Mouse (Mus musculus) C3H10T1/2 (cell line): ENCODE measurements around the gene Fktn. TPM values are rescaled to one million over a fixed set of nuclear protein-coding genes. Genes with fewer than 3 reads are reported as not detected.

Experiments
- polyA plus RNA-seq, 2 experiments: library from polyadenylated mRNA; unstranded; fragments of >200 nt; fragmentation: generic; extraction: Trizol; gene quantifications; one replicate each; pipeline ENCODE4 v1.2.1; 2012; ENCODE audit warnings: missing spikeins in 2 of 2

Gene Fktn
- 1 to 10 TPM in 1 of 2 experiments, under 1 TPM in 1; 0.21 to 2.1 TPM for polyA plus RNA-seq

DNA sequence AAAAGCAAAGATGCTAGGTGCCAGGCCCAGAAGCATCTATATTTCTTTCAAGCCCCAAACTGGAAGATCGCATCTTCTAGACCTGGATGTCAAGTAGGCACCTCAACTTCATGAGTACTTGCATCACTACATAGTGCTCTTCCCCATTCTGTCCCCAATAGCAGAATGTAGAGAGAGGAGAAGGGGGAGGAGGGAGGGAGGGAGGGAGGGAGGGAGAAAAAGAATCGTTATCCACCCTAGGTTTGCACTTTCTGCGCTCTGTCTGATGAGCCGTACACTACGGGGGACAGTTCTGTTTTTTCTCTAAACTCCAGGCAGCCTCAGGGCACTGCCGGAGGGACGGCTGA is at the start of gene Fktn:
Gene Fktn, plus strand, starts transcription at position 295 of the 347 bp plus-strand sequence.

GRCm38 (mm10) chr4:53825821-53826605 is 112.2 kb downstream of the Fktn start, which contains the start of gene Tmem38b:
Gene Tmem38b, plus strand, starts transcription at chr4:53826045.

Other genes with a start within 250 kb of the Fktn start
- gene Fsd1l, start 82.5 kb upstream of the Fktn start, polyA plus RNA-seq: under 1 TPM; 0.05 to 0.40 TPM
- not detected for gene Tal2, start 65.7 kb downstream of the Fktn start, polyA plus RNA-seq
- gene Tmem38b, start 112.0 kb downstream of the Fktn start, polyA plus RNA-seq: 1 to 10 TPM in 1 of 2 experiments, under 1 TPM in 1; 0.35 to 3.4 TPM